Mouse (Mus musculus) cortical plate, adult 2 months (tissue): Measurements from ENCODE around the gene Mgat5.

Experiments used
- CTCF ChIP-seq: fragments of 200-500 bp; IDR thresholded peaks from 2 replicates; pipeline ENCODE4 v1.5.1; 2011; ENCODE audit warnings: mild to moderate bottlenecking, control low read depth, low read length; ENCODE audit not compliant: insufficient read depth; ENCODE audit errors: extremely low read depth
- POLR2A ChIP-seq: fragments of 200-500 bp; IDR thresholded peaks from 2 replicates; pipeline ENCODE4 v1.6.1; 2011; ENCODE audit warnings: mild to moderate bottlenecking, low read length, control low read depth; ENCODE audit not compliant: insufficient read depth; ENCODE audit errors: extremely low read depth

DNA sequence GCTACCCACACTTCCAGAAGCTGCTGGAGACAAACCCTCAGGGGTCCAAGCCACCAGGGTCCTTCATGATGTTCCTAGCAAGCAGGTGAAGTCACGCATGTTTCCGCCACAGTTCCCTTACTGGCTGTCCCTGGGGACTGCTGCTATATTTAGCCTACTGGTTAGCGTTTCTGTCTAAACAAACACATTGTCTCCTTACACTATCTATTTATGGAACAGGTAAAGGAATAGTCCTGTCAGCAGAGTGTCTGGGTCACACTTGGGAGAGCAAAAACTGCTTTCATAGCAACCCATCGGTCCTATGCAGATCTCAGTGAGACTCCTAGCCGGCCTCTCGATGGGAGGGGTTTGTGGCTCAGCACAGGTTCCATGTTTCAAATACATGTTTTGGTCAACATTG lies 306.5 kb downstream of the Mgat5 start:
- TF ChIP-seq POLR2A: no peak
- TF ChIP-seq CTCF: no peak
